Mouse (Mus musculus): ENCODE measurements around the gene Brwd1. TPM values are rescaled to one million over a fixed set of nuclear protein-coding genes. Genes with fewer than 3 reads are reported as not detected.
"Not testable (repeated sequence)": the region's sequence is repeated elsewhere in the genome, so short reads cannot be mapped to it uniquely, and the experiment has no call there.

Brwd1 gene
- total RNA-seq, 1 experiment: 117 TPM

DNA sequence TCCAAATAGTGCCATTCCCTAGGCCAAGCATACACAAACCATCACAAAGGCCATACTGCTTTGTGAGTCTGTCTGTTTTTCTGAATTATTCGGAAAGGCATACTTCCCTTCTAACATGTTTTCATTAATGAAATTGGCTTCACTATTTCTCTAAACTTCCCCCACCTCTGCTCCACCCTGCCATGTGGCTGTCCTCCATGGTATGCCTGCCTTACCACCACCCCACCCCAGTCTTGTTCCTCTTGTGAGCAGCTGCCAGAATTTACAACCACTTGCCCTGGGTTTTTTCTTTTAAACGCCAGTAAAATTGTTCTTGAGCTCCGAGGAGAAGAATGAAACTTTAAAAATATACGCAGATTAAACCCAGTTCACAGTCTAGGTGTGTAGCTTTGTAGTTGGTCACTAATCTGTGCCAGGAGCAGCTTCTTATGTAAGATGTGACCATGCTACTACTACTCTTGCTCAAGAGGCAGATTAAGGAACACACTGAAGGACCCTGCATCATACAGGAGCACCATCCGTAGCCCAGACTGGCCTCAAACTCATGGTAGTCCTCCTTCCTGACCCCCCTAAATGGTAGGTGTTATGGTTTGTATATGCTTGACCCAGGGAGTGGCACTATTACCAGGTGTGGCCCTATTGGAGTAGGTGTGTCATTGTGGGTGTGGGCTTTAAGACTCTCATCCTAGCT, 28.5 kb upstream of the Brwd1 start:
- in situ Hi-C loops (cut with MboI; ENCODE audit: low sequenced_read_pairs in 2 of 2, unreplicated experiment in 2 of 2): no loop called here
- no peak for DNase-seq (ENCODE audit: low read depth, low spot score)

DNA sequence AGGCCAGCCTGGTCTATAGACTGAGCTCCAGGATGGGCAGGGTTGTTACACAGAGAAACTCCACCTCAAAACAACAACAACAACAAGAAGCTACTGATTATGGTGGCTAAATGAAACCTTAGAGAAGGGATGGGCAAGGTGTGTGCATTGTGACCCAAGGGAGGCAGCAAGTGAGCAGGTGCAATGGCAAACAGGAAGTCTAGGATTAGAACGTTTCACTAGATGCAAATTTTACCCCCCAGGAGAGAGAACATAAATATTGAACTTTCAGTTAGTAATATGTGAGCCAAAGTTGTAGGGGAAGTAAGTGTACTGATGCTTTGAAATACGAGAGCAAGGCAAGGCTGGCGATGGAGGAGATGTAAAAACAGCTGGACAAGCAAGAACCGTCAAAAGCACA, 27.3 kb upstream of the Brwd1 start:
- Histone ChIP-seq H3K9me3 (ENCODE audit: control insufficient read depth, insufficient read depth, low read depth, low read length) (no peaks in the 10 kb centered on the region), H3K4me1 (ENCODE audit: control insufficient read depth in 2 of 2, insufficient read depth in 2 of 2, low read length in 2 of 2, poor library complexity in 1 of 2) (no peaks in the 10 kb centered on the region), H3K4me3 (ENCODE audit: insufficient read depth in 1 of 2, low read depth in 1 of 2, low read length in 2 of 2, poor library complexity in 1 of 2, severe bottlenecking in 1 of 2) (no peak overlapping the region), H3K9ac (ENCODE audit: insufficient read depth, low read depth, low read length, poor library complexity, severe bottlenecking) (no peak overlapping the region), H3K36me3 (ENCODE audit: control insufficient read depth, insufficient read depth, low read length, poor library complexity, severe bottlenecking) (no peaks in the 10 kb centered on the region), H3K27ac (ENCODE audit: insufficient read depth, low read depth, low read length, poor library complexity, severe bottlenecking) (no peak overlapping the region)
- no peak for DNase-seq (ENCODE audit: low read depth, low spot score)
- in situ Hi-C loops (cut with MboI; ENCODE audit: low sequenced_read_pairs in 2 of 2, unreplicated experiment in 2 of 2): no loop called here
- TF ChIP-seq ZNF384 (IDR thresholded peaks at IDR 0.05; ENCODE audit: low read depth, low read length): no peak
- no peak for TF ChIP-seq CHD2 (IDR thresholded peaks at IDR 0.05; ENCODE audit: low read depth, low read length)
- TF ChIP-seq MAFK (IDR thresholded peaks at IDR 0.05; ENCODE audit: insufficient read depth, low read depth, low read length): no peak
- TF ChIP-seq HCFC1 (IDR thresholded peaks at IDR 0.05; ENCODE audit: borderline replicate concordance, insufficient read depth, low read length): no peak
- no peak for TF ChIP-seq ZC3H11A (IDR thresholded peaks at IDR 0.05; ENCODE audit: borderline replicate concordance, low read depth, low read length)

More for the DNA sequence above, 28.5 kb upstream of the Brwd1 start:
- Histone ChIP-seq H3K9ac (ENCODE audit: insufficient read depth, low read depth, low read length, poor library complexity, severe bottlenecking) (no peak overlapping the region), H3K4me3 (ENCODE audit: insufficient read depth in 1 of 2, low read depth in 1 of 2, low read length in 2 of 2, poor library complexity in 1 of 2, severe bottlenecking in 1 of 2) (no peak overlapping the region), H3K27ac (ENCODE audit: insufficient read depth, low read depth, low read length, poor library complexity, severe bottlenecking) (no peak overlapping the region), H3K36me3 (ENCODE audit: control insufficient read depth, insufficient read depth, low read length, poor library complexity, severe bottlenecking) (no peaks in the 10 kb centered on the region), H3K9me3 (ENCODE audit: control insufficient read depth, insufficient read depth, low read depth, low read length) (no peaks in the 10 kb centered on the region), H3K4me1 (ENCODE audit: control insufficient read depth in 2 of 2, insufficient read depth in 2 of 2, low read length in 2 of 2, poor library complexity in 1 of 2) (no peaks in the 10 kb centered on the region)
- no peak for TF ChIP-seq HCFC1 (IDR thresholded peaks at IDR 0.05; ENCODE audit: borderline replicate concordance, insufficient read depth, low read length)
- no peak for TF ChIP-seq CHD2 (IDR thresholded peaks at IDR 0.05; ENCODE audit: low read depth, low read length)
- no peak for TF ChIP-seq ZNF384 (IDR thresholded peaks at IDR 0.05; ENCODE audit: low read depth, low read length)
- no peak for TF ChIP-seq ZC3H11A (IDR thresholded peaks at IDR 0.05; ENCODE audit: borderline replicate concordance, low read depth, low read length)

DNA sequence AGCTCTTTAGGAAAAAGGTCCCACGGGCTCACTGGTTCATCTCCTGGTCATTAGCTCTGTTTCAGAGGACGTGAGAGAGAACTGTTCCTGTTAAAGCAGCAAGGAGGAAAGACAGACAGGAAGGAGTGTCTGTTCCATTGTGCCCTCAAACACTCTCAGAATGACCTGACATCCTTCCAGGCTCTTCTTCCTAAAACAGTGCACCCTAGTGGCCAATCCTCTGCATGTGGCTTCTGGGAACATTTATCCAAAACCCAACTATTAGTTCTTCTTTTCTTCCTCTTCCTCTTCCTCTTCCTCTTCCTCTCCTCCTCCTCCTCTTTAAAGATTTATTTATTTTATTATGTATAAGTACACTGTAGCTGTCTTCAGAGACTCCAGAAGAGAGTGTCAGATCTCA, 20.7 kb upstream of the Brwd1 start:
- in situ Hi-C loops (cut with MboI; ENCODE audit: low sequenced_read_pairs in 2 of 2, unreplicated experiment in 2 of 2): no loop called here
- Histone ChIP-seq H3K9ac (ENCODE audit: insufficient read depth, low read depth, low read length, poor library complexity, severe bottlenecking) (no peak overlapping the region), H3K36me3 (ENCODE audit: control insufficient read depth, insufficient read depth, low read length, poor library complexity, severe bottlenecking) (no peaks in the 10 kb centered on the region), H3K4me3 (ENCODE audit: insufficient read depth in 1 of 2, low read depth in 1 of 2, low read length in 2 of 2, poor library complexity in 1 of 2, severe bottlenecking in 1 of 2) (no peak overlapping the region), H3K9me3 (ENCODE audit: control insufficient read depth, insufficient read depth, low read depth, low read length) (no peaks in the 10 kb centered on the region), H3K4me1 (ENCODE audit: control insufficient read depth in 2 of 2, insufficient read depth in 2 of 2, low read length in 2 of 2, poor library complexity in 1 of 2) (no peaks in the 10 kb centered on the region; a peak in 1 of 4 replicates), H3K27ac (ENCODE audit: insufficient read depth, low read depth, low read length, poor library complexity, severe bottlenecking) (no peak overlapping the region)
- no peak for TF ChIP-seq HCFC1 (IDR thresholded peaks at IDR 0.05; ENCODE audit: borderline replicate concordance, insufficient read depth, low read length)
- TF ChIP-seq ZC3H11A (IDR thresholded peaks at IDR 0.05; ENCODE audit: borderline replicate concordance, low read depth, low read length): no peak
- peak; percentile 67 for DNase-seq (ENCODE audit: low read depth, low spot score)

DNA sequence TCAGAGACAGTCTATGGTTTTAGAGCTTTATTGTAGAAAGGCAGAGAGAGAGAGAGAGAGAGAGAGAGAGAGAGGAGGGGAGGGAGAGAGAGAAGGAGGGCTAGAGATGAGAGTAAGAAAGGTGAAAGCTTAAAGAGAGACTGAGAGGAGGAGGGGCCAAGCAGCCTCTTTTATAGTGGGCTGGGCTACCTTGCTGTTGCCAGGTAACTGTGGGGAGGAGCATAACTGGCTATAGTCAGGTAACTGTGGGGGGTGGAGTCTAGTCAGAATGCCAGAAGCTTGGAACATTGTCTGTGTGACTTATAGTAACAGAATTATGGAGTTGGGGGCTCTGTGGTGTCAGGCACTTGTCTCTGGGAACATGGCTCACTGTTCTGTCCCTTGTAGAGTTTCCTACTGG, 15.5 kb upstream of the Brwd1 start:
- H3K36me3 ChIP-seq (ENCODE audit: control insufficient read depth, insufficient read depth, low read length, poor library complexity, severe bottlenecking); H3K9ac ChIP-seq (ENCODE audit: insufficient read depth, low read depth, low read length, poor library complexity, severe bottlenecking); H3K4me1 ChIP-seq (ENCODE audit: control insufficient read depth in 2 of 2, insufficient read depth in 2 of 2, low read length in 2 of 2, poor library complexity in 1 of 2); in situ Hi-C loops (cut with MboI; ENCODE audit: low sequenced_read_pairs in 2 of 2, unreplicated experiment in 2 of 2); H3K9me3 ChIP-seq (ENCODE audit: control insufficient read depth, insufficient read depth, low read depth, low read length); H3K27ac ChIP-seq (ENCODE audit: insufficient read depth, low read depth, low read length, poor library complexity, severe bottlenecking); DNase-seq (ENCODE audit: low read depth, low spot score): not testable (repeated sequence)
- peak overlapping the region in 1 of 2 experiments; percentile 26; a peak in 1 of 4 replicates for H3K4me3 ChIP-seq (ENCODE audit: insufficient read depth in 1 of 2, low read depth in 1 of 2, low read length in 2 of 2, poor library complexity in 1 of 2, severe bottlenecking in 1 of 2)

DNA sequence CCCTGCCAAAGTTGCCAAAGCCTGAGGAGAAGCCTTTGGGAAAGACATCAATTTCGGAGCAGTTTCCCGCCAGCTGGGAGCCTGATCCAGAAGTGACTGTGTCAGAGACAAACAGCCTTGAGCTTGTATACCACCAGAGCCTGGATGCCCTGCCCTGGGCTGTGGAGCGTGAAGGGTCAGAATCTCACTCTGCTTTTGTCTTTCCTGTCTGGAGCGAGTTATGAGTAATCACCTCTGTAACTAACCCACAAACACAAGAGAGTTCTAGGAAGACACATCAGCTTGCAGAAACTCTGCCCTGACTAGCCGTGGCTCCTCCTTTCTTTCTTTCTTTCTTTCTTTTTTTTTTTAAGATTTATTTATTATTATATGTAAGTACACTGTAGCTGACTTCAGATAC, 13.6 kb upstream of the Brwd1 start:
- Histone ChIP-seq H3K4me3 (ENCODE audit: insufficient read depth in 1 of 2, low read depth in 1 of 2, low read length in 2 of 2, poor library complexity in 1 of 2, severe bottlenecking in 1 of 2) (no peak overlapping the region), H3K4me1 (ENCODE audit: control insufficient read depth in 2 of 2, insufficient read depth in 2 of 2, low read length in 2 of 2, poor library complexity in 1 of 2) (peaks cover 3 to 6% of the 10 kb centered on the region in 2 experiments; a peak in 1 of 4 replicates), H3K9ac (ENCODE audit: insufficient read depth, low read depth, low read length, poor library complexity, severe bottlenecking) (no peak overlapping the region), H3K9me3 (ENCODE audit: control insufficient read depth, insufficient read depth, low read depth, low read length) (no peaks in the 10 kb centered on the region), H3K36me3 (ENCODE audit: control insufficient read depth, insufficient read depth, low read length, poor library complexity, severe bottlenecking) (no peaks in the 10 kb centered on the region), H3K27ac (ENCODE audit: insufficient read depth, low read depth, low read length, poor library complexity, severe bottlenecking) (no peak overlapping the region)
- in situ Hi-C loops (cut with MboI; ENCODE audit: low sequenced_read_pairs in 2 of 2, unreplicated experiment in 2 of 2): no loop called here
- no peak for DNase-seq (ENCODE audit: low read depth, low spot score)
- no peak for TF ChIP-seq MAFK (IDR thresholded peaks at IDR 0.05; ENCODE audit: insufficient read depth, low read depth, low read length)
- TF ChIP-seq CHD2 (IDR thresholded peaks at IDR 0.05; ENCODE audit: low read depth, low read length): no peak
- TF ChIP-seq HCFC1 (IDR thresholded peaks at IDR 0.05; ENCODE audit: borderline replicate concordance, insufficient read depth, low read length): no peak
- no peak for TF ChIP-seq ZC3H11A (IDR thresholded peaks at IDR 0.05; ENCODE audit: borderline replicate concordance, low read depth, low read length)
- TF ChIP-seq ZNF384 (IDR thresholded peaks at IDR 0.05; ENCODE audit: low read depth, low read length): no peak
